Mouse (Mus musculus): Measurements from ENCODE around the gene Slc26a9.

- TF ChIP-seq GATA1 (IDR thresholded peaks at IDR 0.05; ENCODE audit: borderline replicate concordance, low read length) (no peak), FLI1 (IDR thresholded peaks at IDR 0.05; ENCODE audit: low read length) (no peak)
These were observed 44.2 kb upstream of the Slc26a9 start for GRCm38 (mm10) chr1:131699642-131700041.

All from megakaryocyte, embryonic 14.5 days (primary cell).